Mouse (Mus musculus): Measurements from ENCODE around the gene Adal.
A peak's percentile ranks its signal among the peaks of the same experiment; 100 is the strongest.

DNA sequence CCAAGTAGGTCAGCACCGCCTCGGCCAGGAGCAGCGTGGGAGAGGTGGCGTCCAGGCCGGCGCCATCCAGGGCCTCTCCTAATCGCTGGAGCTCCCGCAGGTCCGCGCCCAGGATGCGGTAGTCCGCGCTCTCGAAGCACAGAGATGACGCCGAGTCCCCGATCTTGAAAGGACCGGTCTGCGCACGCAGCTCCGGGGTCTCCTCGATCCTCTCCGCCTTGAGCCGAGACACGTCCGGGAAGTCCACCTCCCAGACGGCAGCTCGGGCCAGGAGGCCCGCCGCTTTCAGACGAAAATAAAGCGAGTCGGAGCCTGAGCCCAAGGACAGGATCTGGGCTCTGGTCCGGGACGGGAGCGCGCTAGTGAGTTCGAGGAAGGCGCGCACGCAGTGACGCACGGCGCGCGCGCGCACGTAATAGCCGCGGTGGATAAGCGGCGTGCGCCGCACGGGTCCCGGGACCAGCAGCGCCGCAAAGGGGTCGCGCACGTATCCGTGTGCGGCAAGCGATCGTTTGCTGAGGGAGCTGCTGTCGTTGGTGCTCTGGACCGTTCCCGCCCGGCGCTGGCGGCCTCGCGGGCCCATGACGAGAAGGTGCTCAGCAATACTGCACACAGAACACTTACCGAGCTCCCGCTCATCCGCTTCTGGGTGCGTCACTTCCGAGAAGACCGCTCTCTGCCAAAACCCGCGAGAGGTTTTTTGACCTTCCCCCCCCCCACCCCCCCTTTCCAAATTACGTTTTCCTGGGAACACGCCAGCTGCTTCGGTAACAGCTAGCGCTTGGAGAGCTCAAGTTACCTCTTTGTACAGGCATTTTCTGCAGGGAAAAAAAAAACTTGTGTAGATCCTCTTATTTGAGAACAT lies at the start of gene Adal, which contains the start of gene Lcmt2:
- no peak for TF ChIP-seq CTCF (IDR thresholded peaks at IDR 0.05; ENCODE audit: extremely low read depth, insufficient read length, insufficient replicate concordance, low read depth, low read length)
- peak; percentile 66; the same call in 1 of the 2 replicates for TF ChIP-seq POLR2A (IDR thresholded peaks at IDR 0.05; ENCODE audit: low read depth, low read length)
